In the genomic region with DNA sequence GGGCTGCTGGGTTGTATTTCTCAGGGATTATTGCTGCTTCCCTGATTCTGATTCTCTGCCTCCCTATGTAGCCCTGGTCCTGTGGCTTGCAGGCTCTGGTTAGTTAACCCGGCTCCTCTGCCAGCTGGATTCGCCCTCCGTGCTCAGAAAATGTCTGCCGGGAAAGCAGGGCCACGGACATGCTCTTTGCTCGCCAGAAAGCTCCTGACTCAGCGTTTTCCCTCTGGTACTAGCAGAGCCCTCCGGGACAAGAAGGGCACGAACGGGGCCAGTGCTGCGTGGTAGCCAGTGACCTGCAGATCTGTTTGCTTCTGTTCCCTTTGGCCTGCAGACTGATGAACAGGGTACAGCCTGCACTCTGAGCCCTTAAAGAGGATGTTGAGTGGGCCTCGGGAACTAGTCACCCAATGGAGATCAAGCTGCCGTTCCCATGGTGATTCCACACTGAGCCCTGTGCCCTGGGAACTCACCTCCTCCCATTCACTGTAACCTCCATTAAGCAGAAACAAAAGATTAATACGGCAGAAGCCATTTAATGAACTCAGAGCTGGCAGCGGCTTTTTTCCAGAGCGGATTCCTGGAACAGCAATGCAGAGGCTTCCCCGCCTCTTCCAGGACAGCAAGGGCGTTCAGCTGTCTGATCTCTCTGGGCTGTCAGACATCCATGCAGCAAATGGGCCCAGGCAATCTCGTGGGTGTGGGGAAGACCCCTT, we compare ENCODE assay signal across 7 mouse cellular contexts.
DNase-seq lines count a peak whose midpoint lies in the region; ATAC-seq and TF ChIP-seq lines count a peak whose summit lies in the region.

No protein-coding gene starts in this region.

- no peak; the same call in 1 of the 2 replicates for TF ChIP-seq POLR2A in olfactory bulb, adult 2 months (IDR thresholded peaks at IDR 0.05; ENCODE audit: insufficient read depth, low read depth, low read length)

- peak; percentile 41 to 54 for DNase-seq in adrenal gland, postnatal 36 days
- peak; percentile 65 to 71 for DNase-seq in cerebellum, postnatal 36 days
- peak; percentile 55 for DNase-seq in gastrocnemius, adult 2 months
- DNase-seq in left cerebral cortex, adult 9 months (ENCODE audit: low spot score in 2 of 2): peak; percentile 65 to 73

- no peaks in the 10 kb centered on the region for H3K27me3 ChIP-seq in intestine, embryonic 15.5 days (replicated peaks)

- H3K4me1 ChIP-seq in intestine, embryonic 15.5 days (replicated peaks): peaks cover 5% of the 10 kb centered on the region; the same call in 1 of the 2 replicates
- H3K4me1 ChIP-seq in olfactory bulb, adult 2 months (ENCODE audit: control insufficient read depth, insufficient read depth, low read length): peaks cover 25% of the 10 kb centered on the region

- peak; percentile 51; the same call in 1 of the 2 replicates for ATAC-seq in intestine, embryonic 15.5 days
- ATAC-seq in granulocyte monocyte progenitor cell, adult 5-6 weeks (replicated peaks; ENCODE audit: poor library complexity, severe bottlenecking): no peak

- H3K36me3 ChIP-seq in intestine, embryonic 15.5 days: no peaks in the 10 kb centered on the region

- WGBS in intestine, embryonic 15.5 days: 19% methylated on average over 19 of the region's 19 CpGs
- WGBS in olfactory bulb, adult 2 months: 4% methylated on average over 19 of the region's 19 CpGs

- no peaks in the 10 kb centered on the region for H3K9me3 ChIP-seq in intestine, embryonic 15.5 days

- peak overlapping the region; percentile 28; the same call in 1 of the 2 replicates for H3K27ac ChIP-seq in gastrocnemius, adult 2 months
- H3K27ac ChIP-seq in intestine, embryonic 15.5 days: no peak overlapping the region
- peak overlapping the region; percentile 97 for H3K27ac ChIP-seq in olfactory bulb, adult 2 months (ENCODE audit: insufficient read depth, low read depth, low read length)

- H3K4me2 ChIP-seq in intestine, embryonic 15.5 days (replicated peaks): peak overlapping the region; percentile 44

- intact Hi-C loops in gastrocnemius, adult 2 months (cut with DNase I): no loop called here

- no peak overlapping the region for H3K9ac ChIP-seq in intestine, embryonic 15.5 days

- H3K4me3 ChIP-seq in gastrocnemius, adult 2 months: peak overlapping the region; percentile 68
- no peak overlapping the region for H3K4me3 ChIP-seq in intestine, embryonic 15.5 days (replicated peaks)
- peak overlapping the region; percentile 56 for H3K4me3 ChIP-seq in olfactory bulb, adult 2 months (ENCODE audit: insufficient read depth, low read depth, low read length)

- no peak for TF ChIP-seq CTCF in gastrocnemius, adult 2 months (IDR thresholded peaks at IDR 0.05)
- no peak for TF ChIP-seq CTCF in olfactory bulb, adult 2 months (IDR thresholded peaks at IDR 0.05; ENCODE audit: insufficient read depth, low read depth, low read length)
